Mouse (Mus musculus) ES-Bruce4 (cell line): ENCODE data around the gene Itpripl1.

ENCODE experiments used
- CTCF ChIP-seq: IDR thresholded peaks from one replicate; pipeline ENCODE4 v1.8.1; 2011; ENCODE audit warnings: low read depth, low read length
- EP300 ChIP-seq: IDR thresholded peaks from 2 replicates; pipeline ENCODE4 v1.6.1; 2011; ENCODE audit warnings: low read depth, low read length; ENCODE audit not compliant: insufficient read depth
- POLR2A ChIP-seq: IDR thresholded peaks from one replicate; pipeline ENCODE4 v1.8.1; 2011; ENCODE audit warnings: low read length; ENCODE audit not compliant: insufficient read depth

DNA sequence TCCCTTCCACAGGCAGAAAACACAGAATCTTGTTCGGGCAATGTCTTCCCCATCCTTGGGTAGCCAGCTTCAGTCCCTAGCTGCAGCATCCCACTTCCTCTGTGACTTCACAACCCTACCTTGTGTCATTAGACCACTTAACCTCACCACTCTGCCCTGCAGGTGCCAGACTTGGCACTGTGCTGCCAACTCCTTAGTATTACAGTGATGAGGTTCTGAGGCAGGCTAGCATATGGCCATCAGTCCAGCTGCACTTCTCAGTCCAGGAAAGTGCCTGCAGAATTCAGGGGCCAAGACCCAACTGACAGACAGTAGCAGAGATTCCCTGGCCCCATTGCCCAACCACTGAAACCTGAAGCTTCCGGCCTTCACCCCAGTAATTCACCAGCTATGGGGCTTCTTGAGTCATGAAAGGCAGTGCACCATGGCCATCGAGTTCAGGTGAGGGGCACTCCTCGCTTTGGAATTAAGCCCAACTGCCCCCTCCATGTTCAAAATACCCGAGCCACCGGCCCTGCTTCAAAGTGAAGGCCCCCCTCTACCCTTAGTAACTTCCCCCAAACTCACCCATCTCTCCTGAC, 575 bp downstream of the Itpripl1 start:
- TF ChIP-seq CTCF (no peak), POLR2A (no peak), EP300 (no peak)
